Mouse (Mus musculus) testis, adult 2 months (tissue): ENCODE measurements at regions not wholly inside any gene's neighbourhood (a gene's known extent, or its start where the extent isn't known, plus 50 kb on each side); places are given as distances from the start of the nearest gene placed in this dataset.
A peak's percentile ranks its signal among the peaks of the same experiment; 100 is the strongest.

Experiments
- H3K27ac ChIP-seq: fragments of 200-500 bp; 2 replicates; pipeline ENCODE4 v1.5.1; 2012; ENCODE audit warnings: low read depth, low read length; ENCODE audit not compliant: control insufficient read depth, insufficient read depth
- H3K27me3 ChIP-seq: fragments of 200-500 bp; 2 replicates; pipeline ENCODE4 v1.6.1; 2012; ENCODE audit warnings: mild to moderate bottlenecking, low read length, moderate library complexity; ENCODE audit not compliant: control insufficient read depth, insufficient read depth
- H3K36me3 ChIP-seq: fragments of 200-500 bp; 2 replicates; pipeline ENCODE4 v1.6.1; 2012; ENCODE audit warnings: mild to moderate bottlenecking, low read length; ENCODE audit not compliant: control insufficient read depth, insufficient read depth
- H3K4me1 ChIP-seq: fragments of 200-500 bp; 2 replicates; pipeline ENCODE4 v1.6.1; 2012; ENCODE audit warnings: low read length; ENCODE audit not compliant: control insufficient read depth, insufficient read depth
- H3K4me3 ChIP-seq: fragments of 200-500 bp; 2 replicates; pipeline ENCODE4 v1.5.1; 2012; ENCODE audit warnings: low read depth, mild to moderate bottlenecking, low read length, moderate library complexity, mixed read lengths; ENCODE audit not compliant: control insufficient read depth
- CTCF ChIP-seq: fragments of 200-500 bp; IDR thresholded peaks from 2 replicates; pipeline ENCODE4 v1.5.1; 2012; ENCODE audit warnings: low read depth, mild to moderate bottlenecking, inconsistent platforms, low read length, moderate library complexity; ENCODE audit not compliant: control insufficient read depth, insufficient read depth, insufficient replicate concordance
- POLR2A ChIP-seq: fragments of 200-500 bp; IDR thresholded peaks from 2 replicates; pipeline ENCODE4 v1.6.1; 2012; ENCODE audit warnings: low read depth, mild to moderate bottlenecking, inconsistent platforms, low read length, moderate library complexity; ENCODE audit not compliant: control insufficient read depth

GRCm38 (mm10) chr14:105817481-105817880 lies 79.1 kb downstream of the Spry2 start:
- no peak overlapping the region for H3K4me3 ChIP-seq
- no peaks in the 10 kb centered on the region for H3K27me3 ChIP-seq
- H3K4me1 ChIP-seq, result peaks cover 3% of the 10 kb centered on the region; the same call in 1 of the 2 replicates
- TF ChIP-seq POLR2A, result no peak
- TF ChIP-seq CTCF, result no peak
- H3K27ac ChIP-seq, result no peak overlapping the region
- no peaks in the 10 kb centered on the region for H3K36me3 ChIP-seq

GRCm38 (mm10) chr14:105815827-105816226 lies 80.8 kb downstream of the Spry2 start:
- Histone ChIP-seq H3K4me1 (peaks cover 3% of the 10 kb centered on the region; the same call in 1 of the 2 replicates), H3K27me3 (no peaks in the 10 kb centered on the region), H3K4me3 (peak overlapping the region; percentile 48), H3K36me3 (no peaks in the 10 kb centered on the region), H3K27ac (no peak overlapping the region)
- TF ChIP-seq CTCF (no peak), POLR2A (no peak)

DNA sequence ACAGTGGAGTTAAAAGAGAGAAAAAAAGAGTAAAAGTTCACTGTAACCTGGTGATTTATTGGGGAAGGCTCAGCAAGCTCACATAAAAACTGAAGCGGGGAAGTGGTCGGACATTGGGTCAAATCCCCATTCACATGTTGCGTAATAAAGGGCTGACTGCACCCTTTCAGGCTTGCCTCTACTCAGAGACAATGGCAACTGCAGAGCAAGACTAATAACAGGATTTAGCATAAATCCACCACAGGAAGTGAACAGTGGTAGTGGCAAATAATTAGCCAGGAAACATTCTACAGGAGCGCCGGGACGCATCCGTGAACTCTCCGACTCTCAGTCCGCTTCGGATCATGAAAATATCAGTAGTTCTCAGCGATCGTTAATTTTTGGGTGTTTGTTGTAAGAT lies 81.3 kb downstream of the Spry2 start:
- Histone ChIP-seq H3K27ac (no peak overlapping the region), H3K36me3 (no peaks in the 10 kb centered on the region), H3K27me3 (no peaks in the 10 kb centered on the region), H3K4me1 (peaks cover 3% of the 10 kb centered on the region; the same call in 1 of the 2 replicates), H3K4me3 (peak overlapping the region; percentile 48)
- no peak for TF ChIP-seq CTCF
- no peak for TF ChIP-seq POLR2A

- peaks cover 3% of the 10 kb centered on the region; the same call in 1 of the 2 replicates for H3K4me1 ChIP-seq
- H3K4me3 ChIP-seq, result no peak overlapping the region
- no peak for TF ChIP-seq CTCF
- TF ChIP-seq POLR2A, result no peak
- H3K27me3 ChIP-seq, result no peaks in the 10 kb centered on the region
- H3K27ac ChIP-seq, result no peak overlapping the region
- no peaks in the 10 kb centered on the region for H3K36me3 ChIP-seq
These were observed 83.0 kb downstream of the Spry2 start for GRCm38 (mm10) chr14:105813661-105814060.

GRCm38 (mm10) chr14:105813097-105813496 lies 83.5 kb downstream of the Spry2 start:
- Histone ChIP-seq H3K36me3 (no peaks in the 10 kb centered on the region), H3K27me3 (no peaks in the 10 kb centered on the region), H3K27ac (no peak overlapping the region), H3K4me3 (no peak overlapping the region), H3K4me1 (peaks cover 3% of the 10 kb centered on the region; the same call in 1 of the 2 replicates)
- no peak for TF ChIP-seq CTCF
- TF ChIP-seq POLR2A, result no peak

- TF ChIP-seq POLR2A (no peak), CTCF (no peak)
- H3K27ac ChIP-seq, result no peak overlapping the region
- no peak overlapping the region for H3K4me3 ChIP-seq
- peaks cover 6% of the 10 kb centered on the region for H3K4me1 ChIP-seq
- no peaks in the 10 kb centered on the region for H3K36me3 ChIP-seq
- no peaks in the 10 kb centered on the region for H3K27me3 ChIP-seq
These were observed 90.9 kb downstream of the Spry2 start for GRCm38 (mm10) chr14:105805762-105806161.

- H3K36me3 ChIP-seq, result no peaks in the 10 kb centered on the region
- no peaks in the 10 kb centered on the region for H3K27me3 ChIP-seq
- peaks cover 6% of the 10 kb centered on the region for H3K4me1 ChIP-seq
- TF ChIP-seq POLR2A, result no peak
- no peak for TF ChIP-seq CTCF
- H3K27ac ChIP-seq, result no peak overlapping the region
- H3K4me3 ChIP-seq, result no peak overlapping the region
These were observed 91.3 kb downstream of the Spry2 start for GRCm38 (mm10) chr14:105805362-105805761.

DNA sequence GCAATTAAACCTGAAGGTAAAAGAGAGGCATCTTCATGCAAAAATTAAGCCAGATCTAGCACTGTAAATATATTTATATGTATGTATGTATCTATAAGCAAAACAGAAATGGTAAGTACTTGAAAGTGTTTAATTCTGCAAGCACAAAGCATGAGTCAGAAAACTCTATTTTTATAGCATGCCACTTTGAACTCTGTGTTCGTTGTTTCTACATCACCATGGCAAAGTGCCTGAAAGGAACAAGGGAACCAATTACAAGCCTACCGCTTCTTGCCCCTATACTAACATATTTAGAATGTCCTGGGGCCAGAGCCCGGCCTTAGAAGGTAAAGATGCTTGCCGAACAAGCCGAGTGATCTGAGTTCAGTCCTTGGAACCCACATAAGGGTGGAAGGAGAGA lies 91.9 kb downstream of the Spry2 start:
- H3K27ac ChIP-seq, result no peak overlapping the region
- H3K4me1 ChIP-seq, result peaks cover 6% of the 10 kb centered on the region
- H3K36me3 ChIP-seq, result no peaks in the 10 kb centered on the region
- TF ChIP-seq POLR2A, result no peak
- no peak for TF ChIP-seq CTCF
- H3K27me3 ChIP-seq, result no peaks in the 10 kb centered on the region
- H3K4me3 ChIP-seq, result no peak overlapping the region
